Mouse (Mus musculus) liver, embryonic 11.5 days (tissue): ENCODE measurements around the gene Fndc1. TPM values are rescaled to one million over a fixed set of nuclear protein-coding genes. Genes with fewer than 3 reads are reported as not detected.

Experiments
- ATAC-seq: fragments of 200-750 bp; cut with Nextera tagmentation; replicated peaks from 2 replicates; pipeline ENCODE4 v1.8.0; 2017; ENCODE audit warnings: moderate number of reproducible peaks, mild to moderate bottlenecking, moderate TSS enrichment, moderate library complexity; ENCODE audit not compliant: low FRiP score
- DNase-seq: peaks from one replicate; pipeline ENCODE4 v3.0.0-alpha.2; 2017; ENCODE audit warnings: low spot score
- H3K27ac ChIP-seq: fragments of 300-500 bp; sonication (generic); 2 replicates; pipeline ENCODE4 v1.5.1; 2014; ENCODE audit warnings: mild to moderate bottlenecking, low read depth, low read length, control low read depth
- H3K27me3 ChIP-seq: fragments of 300-500 bp; sonication (generic); replicated peaks from 2 replicates; pipeline ENCODE4 v1.6.1; 2014; ENCODE audit warnings: low read length, mixed read lengths; ENCODE audit not compliant: control insufficient read depth, insufficient read depth
- H3K36me3 ChIP-seq: fragments of 300-500 bp; sonication (generic); 2 replicates; pipeline ENCODE4 v1.6.1; 2014; ENCODE audit warnings: mild to moderate bottlenecking, low read length, moderate library complexity, mixed read lengths; ENCODE audit not compliant: control insufficient read depth, insufficient read depth
- H3K4me1 ChIP-seq: fragments of 300-500 bp; sonication (generic); replicated peaks from 2 replicates; pipeline ENCODE4 v1.6.1; 2014; ENCODE audit warnings: low read length, mixed read lengths; ENCODE audit not compliant: control insufficient read depth, insufficient read depth
- H3K4me2 ChIP-seq: fragments of 300-500 bp; sonication (generic); 2 replicates; pipeline ENCODE4 v1.6.1; 2014; ENCODE audit warnings: mild to moderate bottlenecking, control low read depth, moderate library complexity
- H3K4me3 ChIP-seq: fragments of 300-500 bp; sonication (generic); 2 replicates; pipeline ENCODE4 v1.5.1; 2014; ENCODE audit warnings: low read depth, low read length, control low read depth
- H3K9ac ChIP-seq: fragments of 300-500 bp; sonication (generic); 2 replicates; pipeline ENCODE4 v1.6.1; 2014; ENCODE audit warnings: low read depth, low read length, control low read depth
- H3K9me3 ChIP-seq: fragments of 300-500 bp; sonication (generic); 2 replicates; pipeline ENCODE4 v1.6.1; 2016; ENCODE audit warnings: low read length, inconsistent platforms, mixed read lengths; ENCODE audit not compliant: control insufficient read depth
- WGBS: fragments of 180-500 bp; shearing (Covaris S2); extraction: QIAGEN DNeasy Blood & Tissue Kit; methylation state at CpG from one replicate; pipeline ENCODE4 v1.1.7; 2014; 5-methylcytosine and 5-hydroxymethylcytosine counted together
- microRNA-seq: library from miRNA; unstranded; fragments of <30 nt; microRNA quantifications from one replicate; pipeline ENCODE4, GENCODE M21; 2017; ENCODE audit warnings: borderline number of aligned reads
- polyA plus RNA-seq: library from polyadenylated mRNA; unstranded; fragments of >200 nt; fragmentation: Nextera tagmentation; extraction: Ambion mirVana; gene quantifications from 2 replicates; pipeline ENCODE4 v1.2.1, GENCODE M21; 2014

Fndc1 gene
- polyA plus RNA-seq, 1 experiment from 2014 or later, result 0.55 TPM

GRCm38 (mm10) chr17:7707073-7707472 lies 120.0 kb downstream of the Fndc1 start:
- no peaks in the 10 kb centered on the region for H3K27me3 ChIP-seq
- H3K36me3 ChIP-seq, result no peaks in the 10 kb centered on the region
- no peak overlapping the region for H3K27ac ChIP-seq
- H3K9ac ChIP-seq, result no peak overlapping the region
- no peaks in the 10 kb centered on the region for H3K9me3 ChIP-seq
- no peak for ATAC-seq
- H3K4me1 ChIP-seq, result no peaks in the 10 kb centered on the region
- no peak overlapping the region for H3K4me2 ChIP-seq
- H3K4me3 ChIP-seq, result no peak overlapping the region
- WGBS, result 56% methylated on average over 4 of the region's 4 CpGs
- DNase-seq, result no peak

- Histone ChIP-seq H3K27ac (no peak overlapping the region), H3K9me3 (no peaks in the 10 kb centered on the region), H3K4me1 (no peaks in the 10 kb centered on the region), H3K4me2 (no peak overlapping the region), H3K9ac (no peak overlapping the region), H3K36me3 (no peaks in the 10 kb centered on the region), H3K4me3 (no peak overlapping the region), H3K27me3 (no peaks in the 10 kb centered on the region)
- DNase-seq (no peak), ATAC-seq (no peak)
- 66% methylated on average over 4 of the region's 4 CpGs for WGBS
Measured at GRCm38 (mm10) chr17:7690271-7690670, 136.8 kb downstream of the Fndc1 start.

Small RNA genes within 50 kb of the gene (microRNA-seq; reads per million reads assigned to microRNA genes)
- gene Gm25872, result not detected

Other genes with a start within 250 kb of the Fndc1 start
- gene Tagap, start 98.7 kb upstream of the Fndc1 start, polyA plus RNA-seq, result 0.48 and 0.53 TPM in 2 replicates
- 31.7 and 34.5 TPM in 2 replicates for gene Rsph3a, start 118.3 kb upstream of the Fndc1 start, polyA plus RNA-seq